Mouse (Mus musculus) cerebellum, postnatal 36 days (tissue): ENCODE measurements at regions not wholly inside any gene's neighbourhood (a gene's known extent, or its start where the extent isn't known, plus 50 kb on each side); places are given as distances from the start of the nearest gene placed in this dataset.

Experiments used
- DNase-seq, 2 experiments: peaks; one replicate each; pipeline ENCODE4 v3.0.0; 2021 to 2022; ENCODE audit warnings: mixed read lengths in 2 of 2

DNA sequence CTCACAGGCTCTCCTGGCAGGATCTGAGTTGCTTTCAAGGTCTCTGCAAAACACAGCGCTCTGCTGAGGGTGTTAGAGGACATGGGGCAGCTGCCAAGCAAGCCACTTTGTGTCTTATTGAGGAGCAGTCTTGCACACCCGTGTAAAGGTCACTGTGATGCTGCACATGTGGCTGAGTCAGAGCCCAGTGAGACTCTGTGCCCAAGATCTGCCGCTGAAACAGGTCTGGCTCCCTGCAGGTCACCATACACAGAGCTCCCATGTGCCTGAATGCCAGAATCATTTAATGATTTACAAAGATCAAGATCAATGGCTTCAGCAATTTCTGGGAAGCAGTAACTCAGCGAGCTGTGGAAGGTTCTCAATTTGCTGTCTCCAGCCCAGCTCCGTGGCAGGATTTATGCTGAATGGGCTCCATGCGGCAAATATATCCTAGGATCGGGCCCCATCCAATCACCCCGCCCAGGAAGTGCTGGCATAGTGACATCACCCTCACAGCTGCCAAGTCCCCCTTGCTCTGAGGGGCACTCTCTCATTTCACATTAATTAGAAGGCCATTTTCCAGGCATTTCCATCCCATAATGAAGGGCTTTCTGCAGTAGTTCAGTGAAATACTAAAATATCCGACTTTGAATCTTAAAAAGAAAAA lies 330.1 kb downstream of the H2al1j start:
- DNase-seq, result no peak

DNA sequence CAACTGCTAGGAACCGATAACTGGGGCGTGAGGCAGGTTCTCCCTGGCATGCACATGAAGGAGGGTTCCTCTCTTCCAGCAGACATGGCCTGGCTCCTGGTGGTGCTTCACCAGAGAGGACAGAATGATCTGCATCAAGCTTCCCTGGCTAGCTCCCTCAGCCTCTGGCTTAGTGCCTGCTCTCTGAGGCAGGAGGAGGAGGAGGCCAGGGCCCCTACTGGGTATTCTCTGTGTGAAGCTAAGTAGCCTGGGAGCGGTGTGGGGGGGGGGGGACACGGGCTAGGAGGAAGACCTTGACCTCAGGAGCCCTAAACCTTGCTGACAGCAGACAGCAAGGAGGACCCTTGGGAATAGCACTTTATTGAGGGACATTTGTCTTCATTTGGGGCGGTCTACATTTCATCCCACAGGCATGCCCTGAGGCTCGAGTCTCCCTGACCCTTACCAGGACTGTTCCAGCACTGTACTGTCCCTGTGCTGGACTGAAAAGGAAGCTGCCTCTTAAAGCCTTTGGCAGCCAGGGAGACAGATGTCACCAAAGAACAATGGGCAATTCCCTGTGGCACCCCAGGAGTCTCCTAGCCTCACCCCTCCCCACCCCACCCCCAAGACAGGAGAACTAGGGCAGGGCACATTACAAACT lies 335.7 kb downstream of the H2al1j start:
- DNase-seq, result no peak

DNA sequence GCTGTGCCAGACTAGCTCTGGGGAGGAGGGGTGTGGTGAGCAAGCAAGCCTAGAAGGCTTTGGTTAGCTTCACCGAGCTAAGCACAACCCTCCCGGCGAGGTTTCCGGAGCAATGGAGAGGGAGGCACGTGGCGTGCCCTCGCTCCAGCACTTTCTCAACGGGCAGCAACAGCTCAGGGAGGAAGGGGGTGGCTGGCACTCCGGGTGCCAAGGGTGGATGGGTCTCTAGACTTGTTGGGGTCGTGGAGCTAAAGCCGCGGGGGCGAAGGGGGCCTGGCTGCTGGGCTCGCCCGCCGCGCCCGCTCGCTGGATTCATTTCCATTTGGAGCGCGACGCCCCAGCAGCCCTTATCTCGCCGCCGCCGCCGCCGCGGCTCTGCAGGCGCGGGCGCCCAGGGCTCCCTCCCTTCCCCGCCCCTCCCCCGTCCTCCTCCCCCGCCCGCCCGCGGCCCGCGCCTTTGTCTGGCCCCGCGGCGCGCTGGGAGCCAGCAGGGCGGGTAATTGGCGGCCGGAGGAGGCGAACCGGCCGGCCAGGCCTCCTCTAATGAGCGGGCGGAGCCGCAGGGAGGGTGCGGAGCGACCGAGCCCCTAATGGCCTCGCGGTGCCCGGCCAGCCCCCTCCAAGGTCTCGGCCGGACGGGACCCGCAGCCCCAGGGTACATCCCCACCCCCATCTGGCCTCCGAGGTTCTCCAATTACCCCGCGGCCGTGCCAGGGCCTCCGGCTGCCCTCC lies 336.9 kb downstream of the H2al1j start:
- DNase-seq, result peak; percentile 21 to 24

DNA sequence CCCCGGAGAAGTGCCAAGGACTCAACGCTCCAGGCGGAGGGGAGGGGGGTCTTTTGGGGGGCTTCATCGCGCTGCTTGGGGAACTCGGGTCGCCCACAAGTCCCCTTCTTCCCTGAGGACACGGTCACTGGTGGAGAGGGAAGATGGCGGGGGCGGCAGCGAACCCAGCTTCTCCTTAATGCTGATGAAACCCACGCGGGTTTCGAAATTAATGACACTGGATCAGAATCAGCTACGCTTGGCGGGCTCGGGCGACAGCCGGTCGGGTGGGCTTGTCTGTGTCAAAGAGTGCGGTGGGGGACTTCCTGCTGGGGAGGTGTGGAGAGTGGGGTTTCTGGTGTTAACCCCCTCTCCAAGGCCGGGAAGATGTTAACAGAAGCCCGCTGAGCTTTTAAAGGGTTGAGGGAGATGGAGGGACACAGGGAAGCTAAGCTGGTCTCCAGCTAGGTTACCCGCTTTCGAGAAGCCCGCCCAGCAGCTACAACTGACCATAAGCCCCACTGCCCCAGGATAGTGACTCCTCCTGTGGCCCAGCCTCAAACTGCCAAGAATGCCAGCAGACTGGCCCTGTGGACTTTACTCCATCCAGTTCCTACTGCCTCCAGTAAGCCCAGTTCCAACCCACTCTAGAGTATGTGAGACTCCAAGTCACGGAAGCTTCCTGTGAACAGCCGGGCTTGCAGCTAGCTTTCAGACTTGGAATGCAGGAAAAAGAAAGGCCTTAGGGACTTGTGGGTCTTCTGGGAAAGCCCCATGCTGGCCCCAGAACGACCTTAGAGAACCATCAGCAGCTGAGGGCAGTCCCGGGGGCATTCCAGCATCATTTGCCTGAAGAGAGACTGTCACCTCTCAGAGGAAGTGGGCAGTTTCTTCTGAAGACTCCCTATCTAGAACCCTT lies 337.7 kb downstream of the H2al1j start:
- no peak for DNase-seq

DNA sequence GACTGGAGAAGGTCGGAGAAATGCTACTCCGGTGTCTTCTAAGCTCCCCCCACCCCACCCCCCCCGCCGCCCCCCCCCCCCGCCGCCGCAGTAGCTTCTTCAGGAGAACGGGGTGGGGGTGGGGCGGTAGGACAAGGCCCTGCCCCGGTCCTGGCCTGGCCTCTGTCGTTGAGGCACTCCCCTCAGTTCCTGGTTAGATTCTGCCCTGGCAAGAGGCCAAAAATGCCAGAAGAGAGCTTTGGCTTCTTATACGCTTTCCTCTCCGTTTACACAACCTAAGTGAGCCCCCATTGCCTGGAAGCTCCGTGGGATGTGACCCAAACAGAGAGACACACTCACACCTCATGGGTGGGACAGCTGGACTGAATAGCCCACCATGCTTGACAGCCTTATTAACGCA lies 338.9 kb downstream of the H2al1j start:
- no peak for DNase-seq

DNA sequence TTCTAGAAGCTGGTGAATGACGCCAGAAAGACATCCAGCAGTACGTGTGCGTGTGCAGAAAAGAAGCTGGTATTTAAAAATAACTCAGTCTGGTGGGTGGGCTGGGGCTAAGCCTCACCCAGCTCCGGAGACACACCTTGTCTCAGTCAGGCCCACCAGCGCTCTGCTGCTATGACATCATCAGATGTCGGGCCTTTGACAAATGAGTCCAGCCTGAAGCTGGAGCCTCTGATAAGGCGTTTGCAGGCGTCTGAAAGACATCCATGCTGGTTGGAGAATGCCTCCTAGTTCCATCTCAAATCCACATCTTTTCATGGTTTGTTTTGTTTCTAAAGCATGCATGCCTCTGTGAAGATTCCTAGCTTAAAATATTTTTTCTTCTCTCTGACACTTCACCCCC lies 344.2 kb downstream of the H2al1j start:
- DNase-seq, result no peak

DNA sequence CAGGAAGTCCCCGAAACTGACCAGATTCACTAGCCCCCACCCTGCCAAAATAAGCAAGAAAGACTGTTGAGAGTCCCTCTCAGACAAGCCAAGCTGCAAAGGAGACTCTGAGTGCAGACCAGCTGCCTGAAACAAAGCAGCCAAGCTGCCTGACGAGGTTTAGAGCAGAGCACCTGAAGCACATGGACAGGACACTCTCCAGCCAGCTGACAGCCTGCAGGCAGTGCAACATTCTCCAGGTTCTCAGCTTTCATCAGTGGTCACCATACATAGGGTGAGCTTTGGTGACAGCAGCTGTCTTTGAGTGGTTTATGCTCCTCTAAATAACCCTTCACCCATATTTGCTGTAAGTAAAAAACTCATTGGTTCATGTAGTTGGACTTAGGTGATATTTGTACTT lies 350.5 kb downstream of the H2al1j start:
- DNase-seq, result no peak

DNA sequence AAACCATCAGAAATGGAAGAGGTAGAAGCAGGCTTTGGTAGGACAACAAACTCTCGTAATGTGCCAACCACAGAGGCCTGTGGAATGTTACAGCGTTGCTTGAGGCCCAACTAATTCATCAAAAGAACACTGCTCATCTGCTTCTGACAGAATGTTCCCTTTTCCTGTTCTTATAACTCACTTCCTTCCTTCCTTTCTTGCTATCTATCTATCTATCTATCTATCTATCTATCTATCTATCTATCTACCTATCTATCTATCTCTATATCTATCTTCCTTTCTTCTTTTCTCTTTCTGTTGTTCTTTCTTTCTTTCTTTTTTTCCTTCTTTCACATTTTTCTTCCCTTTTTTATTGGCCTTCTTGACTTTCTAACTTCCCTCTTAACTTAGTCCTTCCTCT lies 353.7 kb downstream of the H2al1j start:
- no peak for DNase-seq

DNA sequence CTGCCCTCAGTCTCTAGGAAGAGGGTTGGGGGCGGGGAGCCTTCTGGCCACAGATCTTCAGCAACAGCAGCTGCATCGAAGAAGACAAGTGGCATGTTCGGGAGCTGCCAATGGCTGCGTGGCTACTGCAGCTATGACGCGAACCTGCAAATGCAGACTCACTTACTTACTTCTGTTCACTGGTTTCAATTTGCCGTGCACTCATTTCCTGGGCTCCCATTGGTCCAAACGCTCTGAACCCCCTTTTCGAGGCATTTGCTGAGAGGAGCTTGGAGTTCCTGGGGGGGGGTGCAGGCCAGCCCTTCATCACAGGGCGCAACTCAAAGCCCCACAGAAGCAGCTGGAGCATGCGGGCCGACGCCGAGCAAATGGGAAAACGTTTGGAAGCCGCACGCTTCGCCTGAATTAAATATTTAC lies 362.4 kb downstream of the H2al1j start:
- DNase-seq, result no peak

DNA sequence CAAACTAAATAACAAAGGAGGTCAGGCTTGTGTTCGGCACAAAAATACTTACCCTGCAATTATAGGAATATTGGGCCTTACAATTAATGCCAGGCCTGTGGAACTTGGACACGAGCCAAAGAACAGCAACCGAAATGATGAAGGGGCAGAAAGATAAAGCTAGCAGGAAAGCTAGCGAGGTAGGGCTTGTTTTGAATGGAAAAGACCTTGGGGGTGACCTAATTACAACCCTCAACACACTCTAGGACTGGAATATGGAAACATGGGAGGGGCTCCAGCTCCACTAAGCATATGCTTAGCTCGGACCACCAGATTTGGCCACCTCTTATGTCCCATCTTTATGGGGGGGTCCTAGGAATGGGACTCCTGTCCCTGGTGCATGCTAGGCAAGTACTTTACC lies 362.8 kb downstream of the H2al1j start:
- DNase-seq, result no peak

DNA sequence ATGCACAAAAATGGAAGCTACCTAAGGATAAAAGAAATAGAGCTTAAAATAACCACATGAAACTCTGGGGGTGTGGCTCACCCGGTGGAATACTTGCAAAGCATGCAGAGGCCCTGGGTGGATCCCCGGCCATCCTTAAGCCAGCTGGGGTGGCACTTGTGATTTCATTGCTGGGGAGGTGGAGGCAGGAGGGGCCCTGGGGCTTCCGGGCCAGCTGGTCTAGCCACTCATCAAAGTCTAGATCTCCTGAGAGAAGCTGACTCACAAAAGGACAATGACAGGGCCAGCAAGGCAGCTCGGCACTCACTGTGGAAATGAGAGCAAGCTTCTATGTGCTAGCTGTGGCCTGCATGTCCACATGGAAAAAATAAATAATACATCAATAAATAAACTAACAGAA lies 363.4 kb downstream of the H2al1j start:
- DNase-seq, result no peak

DNA sequence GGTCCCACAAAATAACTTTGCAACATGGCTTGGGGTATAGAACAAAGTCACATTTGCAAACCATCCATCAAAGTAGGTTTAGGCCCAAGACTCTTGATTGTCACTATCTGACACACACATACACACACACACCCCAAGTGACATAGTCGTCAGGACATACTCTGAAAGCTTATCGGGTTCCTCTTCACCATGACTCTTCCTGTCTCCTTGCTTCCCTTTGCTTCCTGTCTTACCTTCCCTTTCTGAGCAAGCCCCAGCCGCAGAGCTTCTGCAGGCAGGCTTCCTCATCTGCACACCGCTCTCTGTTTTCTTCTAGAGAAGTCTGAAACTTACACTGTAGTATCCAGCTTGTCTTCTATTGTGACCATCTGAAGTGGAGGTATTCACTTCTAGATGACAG lies 368.9 kb downstream of the H2al1j start:
- no peak for DNase-seq

DNA sequence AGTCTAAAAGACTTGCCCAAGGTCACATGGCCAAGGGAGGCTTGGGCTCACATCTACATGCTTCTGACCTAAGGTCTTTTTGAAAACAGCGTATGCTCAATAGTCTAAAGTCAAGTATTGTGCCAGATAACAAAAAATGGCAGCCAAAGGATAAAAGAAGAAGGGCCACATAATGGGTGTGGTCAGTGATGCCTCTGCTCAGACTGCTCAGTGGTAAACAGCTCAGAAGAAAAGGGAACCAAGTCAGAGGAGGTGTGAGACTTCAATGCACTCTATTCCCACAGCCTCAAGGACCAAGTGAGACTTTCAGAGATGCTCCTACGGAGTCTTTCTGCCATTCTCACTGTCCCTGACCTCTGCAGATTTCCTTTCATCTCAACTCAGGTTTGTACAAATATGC lies 373.5 kb downstream of the H2al1j start:
- no peak for DNase-seq

DNA sequence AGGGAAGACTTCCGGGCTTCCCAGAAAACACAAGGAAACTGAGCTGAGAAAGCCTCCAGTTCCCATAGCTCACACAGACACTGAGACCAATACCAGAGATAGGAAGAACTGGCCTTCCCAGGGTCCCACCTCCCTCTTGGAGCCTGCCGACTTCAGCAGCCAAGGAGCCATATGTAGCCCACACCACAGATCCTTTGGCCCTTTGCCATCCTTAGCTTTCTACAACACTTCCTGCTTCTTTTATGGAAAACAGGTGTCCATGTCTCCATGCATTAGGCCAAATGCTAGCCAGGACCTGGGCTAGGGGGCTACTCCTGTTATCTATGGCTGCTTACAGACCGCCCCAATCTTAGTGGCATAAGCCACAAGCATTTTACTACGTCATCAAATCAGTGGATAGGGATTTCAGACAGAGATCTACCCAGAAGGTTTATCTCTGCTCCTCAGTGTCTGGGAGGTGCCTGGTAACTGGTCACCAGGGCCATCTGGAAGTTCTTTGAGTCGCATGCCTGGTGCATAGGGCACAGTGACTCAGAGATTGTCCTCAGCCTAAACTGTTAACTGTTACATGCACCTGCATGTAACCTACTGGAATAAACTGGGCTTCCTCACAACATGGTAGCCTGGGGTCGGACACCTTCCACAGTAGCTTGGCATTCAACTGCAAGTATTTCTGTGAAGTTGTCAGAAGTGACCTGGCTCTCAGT lies 378.4 kb downstream of the H2al1j start:
- no peak for DNase-seq

DNA sequence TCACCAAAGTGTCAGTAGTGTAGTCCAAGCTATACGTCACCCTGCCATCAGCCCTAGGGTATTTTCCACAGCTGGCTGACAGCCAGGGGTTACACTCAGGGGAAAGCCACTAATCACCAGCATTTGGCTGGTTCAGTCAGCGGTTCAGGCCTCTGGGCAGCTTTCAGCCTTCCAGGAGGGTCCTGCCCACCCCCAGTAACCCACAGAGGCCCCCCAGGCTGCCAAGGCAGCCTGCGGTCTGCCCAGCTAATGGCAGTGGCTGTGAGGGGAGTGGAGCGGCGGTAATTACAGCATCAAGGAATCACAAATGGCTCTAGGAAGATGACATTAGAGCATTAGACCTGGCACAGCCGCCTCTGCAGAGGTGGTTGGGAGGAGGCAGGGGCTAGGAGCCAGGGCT lies 379.7 kb downstream of the H2al1j start:
- no peak for DNase-seq

DNA sequence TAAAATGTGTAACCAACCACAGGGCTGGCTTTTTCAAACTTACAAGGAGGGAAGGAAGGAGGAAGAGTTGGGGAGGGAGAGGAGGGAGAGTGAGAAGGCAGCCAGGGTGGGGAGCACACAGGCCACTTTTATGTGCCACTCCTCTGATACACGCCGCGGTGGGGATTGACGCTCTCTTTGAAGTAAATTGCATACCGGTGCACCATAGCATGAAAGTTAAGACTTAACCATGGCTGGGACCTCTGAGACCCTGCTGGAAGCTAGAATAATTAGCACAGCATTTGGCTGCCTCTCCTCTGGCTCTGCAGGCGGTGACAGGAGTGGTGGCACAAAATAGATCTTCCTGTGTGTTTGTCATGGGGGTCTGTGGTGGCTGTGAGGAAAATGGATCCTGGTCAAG lies 380.7 kb downstream of the H2al1j start:
- DNase-seq, result no peak

DNA sequence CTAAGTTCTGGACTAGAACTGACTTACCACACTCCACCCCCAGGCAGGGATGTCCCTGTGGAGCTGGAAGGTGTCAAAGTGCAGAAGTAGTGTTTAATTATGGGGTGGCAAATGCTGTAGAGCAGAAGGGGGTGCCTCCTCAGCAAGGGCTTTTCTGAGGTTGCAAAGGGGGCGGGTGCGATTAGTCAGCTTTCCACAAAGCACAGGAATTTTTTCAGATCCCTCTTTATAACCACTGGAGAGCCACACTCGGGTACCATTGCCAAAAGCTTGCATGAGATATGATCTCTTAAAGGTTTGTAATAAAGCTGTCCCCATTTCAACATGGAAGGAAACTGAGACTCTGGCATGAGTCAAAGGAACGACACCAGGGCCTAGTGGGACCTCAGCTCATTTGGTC lies 381.7 kb downstream of the H2al1j start:
- DNase-seq, result no peak

DNA sequence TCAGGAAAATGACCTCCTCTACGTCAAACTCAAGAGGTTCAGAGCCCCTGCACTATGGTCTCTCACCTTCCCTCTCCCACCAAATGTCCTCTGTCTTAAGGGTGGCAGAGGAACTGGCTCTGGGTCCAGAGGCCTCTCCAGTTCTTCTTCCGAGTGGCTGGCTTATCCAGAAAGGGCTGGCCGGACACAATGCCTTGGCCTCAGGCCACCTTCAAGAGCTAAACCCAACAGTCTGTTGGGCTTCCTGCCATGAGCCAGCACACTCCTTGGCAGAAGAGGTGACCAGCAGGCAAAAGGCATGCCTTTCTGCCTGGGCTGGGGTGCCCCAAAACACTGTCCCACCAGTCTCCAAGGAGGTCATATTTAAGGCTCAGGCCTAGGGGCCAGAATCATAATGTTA lies 385.8 kb downstream of the H2al1j start:
- DNase-seq, result peak; percentile 64 to 69

DNA sequence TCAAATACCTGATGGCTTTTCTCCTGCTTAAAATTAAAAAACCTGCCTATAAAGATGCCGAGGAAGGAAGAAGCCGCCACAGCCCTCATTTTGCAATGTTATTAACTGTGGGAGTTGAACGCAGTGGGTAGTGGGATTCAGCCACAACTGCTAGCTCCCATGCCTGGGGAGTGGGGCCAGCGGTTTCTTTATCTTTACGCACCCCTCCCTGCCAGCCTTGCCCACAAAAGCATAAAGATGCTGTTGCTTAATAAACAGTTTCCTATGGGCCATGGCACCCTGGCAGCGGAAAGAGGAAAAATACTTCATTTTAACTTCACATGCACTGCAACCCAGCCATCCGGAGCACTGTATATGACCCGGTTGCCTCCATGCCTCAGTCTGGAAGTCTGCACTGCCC lies 389.2 kb downstream of the H2al1j start:
- no peak for DNase-seq

DNA sequence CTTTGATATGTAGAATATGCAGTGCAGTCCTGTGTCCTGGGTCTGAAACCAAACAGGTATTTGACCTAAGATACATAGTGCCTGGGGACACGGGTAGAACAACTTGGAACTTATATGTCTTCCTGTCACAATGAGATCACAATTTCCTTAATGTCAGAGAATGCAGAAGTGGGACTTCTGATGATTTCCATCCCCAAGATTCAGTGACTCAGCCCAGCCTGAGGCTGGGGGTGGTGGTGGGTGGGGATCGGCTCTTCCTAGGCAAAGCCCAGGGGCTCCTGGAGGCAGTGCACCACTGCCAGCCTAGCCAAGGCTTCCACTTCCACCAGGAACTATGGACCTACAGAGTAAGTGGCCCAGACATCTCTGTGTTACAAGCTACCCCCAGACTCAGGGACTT lies 391.2 kb downstream of the H2al1j start:
- no peak for DNase-seq

DNA sequence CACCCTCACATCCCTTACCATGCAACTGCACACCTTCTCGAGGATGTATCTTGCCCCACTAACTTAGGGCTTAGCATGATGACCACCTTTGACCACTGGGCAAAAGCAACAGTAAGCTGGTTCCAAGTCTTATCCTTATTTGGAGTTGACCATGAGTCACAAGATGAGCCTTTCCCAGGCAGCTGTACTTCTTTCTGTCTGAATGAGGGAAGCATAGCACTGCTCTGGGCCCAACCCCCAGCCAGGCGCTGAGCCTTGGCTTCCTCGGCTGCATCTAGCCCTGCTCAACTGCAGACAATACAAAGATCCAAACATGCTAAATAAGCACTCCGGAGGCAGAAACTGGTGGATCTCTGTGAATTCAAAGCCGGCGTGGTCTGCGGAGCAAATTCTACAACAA lies 392.9 kb downstream of the H2al1j start:
- no peak for DNase-seq

DNA sequence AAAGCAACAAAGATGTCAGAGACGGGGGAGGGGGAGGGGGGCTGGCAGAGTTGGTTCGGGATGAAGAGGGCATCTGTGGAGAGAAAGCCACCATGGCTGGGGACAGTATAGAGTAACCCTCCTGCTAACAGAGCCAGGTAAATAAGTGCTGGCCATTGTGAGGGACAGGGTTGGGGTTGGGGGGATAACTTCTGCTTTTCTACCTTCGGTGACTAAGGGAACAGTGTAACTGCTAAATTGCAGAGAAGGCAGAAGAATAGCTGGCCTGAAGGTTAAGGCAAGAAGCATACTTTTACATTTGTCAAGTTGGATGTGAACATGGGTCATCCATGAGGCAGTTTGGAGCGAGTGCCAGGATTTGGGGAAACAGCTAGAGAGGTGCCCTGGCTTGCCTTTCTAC lies 395.1 kb downstream of the H2al1j start:
- no peak for DNase-seq

DNA sequence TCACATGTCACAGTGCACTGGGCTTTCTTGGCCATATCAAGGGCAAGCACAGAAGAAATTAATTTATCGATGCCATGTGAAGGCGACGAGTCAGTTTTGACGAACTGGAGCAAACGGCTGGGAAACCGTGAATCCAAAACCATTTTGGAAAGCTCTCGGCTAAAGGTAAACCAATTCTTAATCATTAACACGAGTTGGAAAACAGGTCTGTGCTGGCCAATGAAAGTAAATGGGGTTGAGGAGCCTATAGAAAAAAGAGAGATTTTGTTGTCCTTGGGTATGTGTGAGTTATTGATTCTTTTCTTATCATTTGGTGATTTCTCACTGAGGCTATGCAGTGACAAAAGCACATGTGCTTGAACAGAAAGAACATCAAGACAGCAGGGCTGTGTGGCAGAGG lies 397.1 kb downstream of the H2al1j start:
- DNase-seq, result no peak
